Mouse (Mus musculus): ENCODE measurements around the gene Nkapl.
"Not testable (repeated sequence)": the region's sequence is repeated elsewhere in the genome, so short reads cannot be mapped to it uniquely, and the experiment has no call there.

- TF ChIP-seq CTCF (IDR thresholded peaks at IDR 0.05); POLR2A (IDR thresholded peaks at IDR 0.05; ENCODE audit: insufficient read depth, low read depth, low read length); EP300 (IDR thresholded peaks at IDR 0.05; ENCODE audit: insufficient read depth, low read depth, low read length): not testable (repeated sequence)
Observed at GRCm38 (mm10) chr13:21462516-21462915, 5.8 kb downstream of the Nkapl start.
